Mouse (Mus musculus) embryonic fibroblast, embryonic 13.5 days (primary cell): ENCODE data around the gene Gm9733.

Experiments
- CTCF ChIP-seq: IDR thresholded peaks from 2 replicates; pipeline ENCODE4 v1.5.1; 2011; ENCODE audit warnings: mild to moderate bottlenecking, control low read depth, low read length, moderate library complexity, borderline replicate concordance; ENCODE audit not compliant: insufficient read depth
- POLR2A ChIP-seq: IDR thresholded peaks from 2 replicates; pipeline ENCODE4 v1.6.1; 2011; ENCODE audit warnings: low read depth, mild to moderate bottlenecking, control low read depth, low read length, moderate library complexity

GRCm38 (mm10) chr3:15255726-15256125 is 76.4 kb downstream of the Gm9733 start:
- TF ChIP-seq CTCF, result no peak
- no peak for TF ChIP-seq POLR2A
